Mouse (Mus musculus) MEL (cell line): ENCODE results near the gene Bpifc. TPM values are rescaled to one million over a fixed set of nuclear protein-coding genes. Genes with fewer than 3 reads are reported as not detected.

Experiments used
- DNase-seq: peaks from one replicate; pipeline ENCODE4 v3.0.0; 2011; ENCODE audit warnings: low read depth, low spot score
- H3K27ac ChIP-seq: 2 replicates; pipeline ENCODE4 v1.5.1; 2012; ENCODE audit warnings: low read depth, mild to moderate bottlenecking, control low read depth, low read length, moderate library complexity; ENCODE audit not compliant: control insufficient read depth
- H3K27me3 ChIP-seq, 2 experiments: fragments of 150-350 bp in 1 of 2; sonication (generic) in 1 of 2; 2 replicates each; pipeline ENCODE4 v1.6.1; 2012; ENCODE audit warnings: low read length in 2 of 2, mild to moderate bottlenecking in 2 of 2, improper control_type of control experiment in 1 of 2, moderate library complexity in 1 of 2; ENCODE audit not compliant: insufficient read depth in 2 of 2, control insufficient read depth in 1 of 2
- H3K36me3 ChIP-seq, 2 experiments: 2 replicates each; pipeline ENCODE4 v1.6.1; 2012 to 2014; ENCODE audit warnings: low read length in 2 of 2, improper control_type of control experiment in 1 of 2, inconsistent platforms in 1 of 2, mild to moderate bottlenecking in 1 of 2; ENCODE audit not compliant: insufficient read depth in 2 of 2, control insufficient read depth in 1 of 2
- H3K4me1 ChIP-seq, 2 experiments: fragments of 150-350 bp in 1 of 2; sonication (generic) in 1 of 2; 2 replicates each; pipeline ENCODE4 v1.6.1; 2012; ENCODE audit warnings: low read length in 2 of 2, improper control_type of control experiment in 1 of 2, mild to moderate bottlenecking in 1 of 2; ENCODE audit not compliant: insufficient read depth in 2 of 2, control insufficient read depth in 1 of 2
- H3K4me3 ChIP-seq, 2 experiments: fragments of 150-350 bp in 1 of 2; sonication (generic) in 1 of 2; 2 replicates each; pipeline ENCODE4 v1.5.1; 2012; ENCODE audit warnings: low read depth in 2 of 2, low read length in 2 of 2, mild to moderate bottlenecking in 2 of 2, moderate library complexity in 2 of 2, control low read depth in 1 of 2, improper control_type of control experiment in 1 of 2; ENCODE audit not compliant: control insufficient read depth in 1 of 2, insufficient read depth in 1 of 2
- H3K79me2 ChIP-seq: 2 replicates; pipeline ENCODE4 v1.6.1; 2012; ENCODE audit warnings: mild to moderate bottlenecking, low read length, moderate library complexity; ENCODE audit not compliant: control insufficient read depth, poor library complexity, insufficient read depth
- H3K9ac ChIP-seq: 2 replicates; pipeline ENCODE4 v1.6.1; 2012; ENCODE audit warnings: low read depth, mild to moderate bottlenecking, control low read depth, low read length, moderate library complexity; ENCODE audit not compliant: control insufficient read depth, poor library complexity, severe bottlenecking
- H3K9me3 ChIP-seq: fragments of 150-350 bp; sonication (generic); replicated peaks from 2 replicates; pipeline ENCODE4 v1.6.1; 2012; ENCODE audit warnings: mild to moderate bottlenecking, low read length, improper control_type of control experiment, moderate library complexity; ENCODE audit not compliant: insufficient read depth
- CHD1 ChIP-seq: IDR thresholded peaks from 2 replicates; pipeline ENCODE4 v1.6.1; 2012; ENCODE audit warnings: low read depth, mild to moderate bottlenecking, inconsistent platforms, low read length, improper control_type of control experiment
- CHD2 ChIP-seq: IDR thresholded peaks from 2 replicates; pipeline ENCODE4 v1.6.1; 2011; ENCODE audit warnings: low read length, improper control_type of control experiment
- CTCF ChIP-seq, 3 experiments: IDR thresholded peaks in 2 of 3; conservative IDR thresholded peaks in 1 of 3; 2 replicates each; pipeline ENCODE4 v1.5.1; 2011 to 2012; ENCODE audit warnings: low read length in 3 of 3, low read depth in 2 of 3, mild to moderate bottlenecking in 2 of 3, improper control_type of control experiment in 1 of 3, inconsistent platforms in 1 of 3, mixed read lengths in 1 of 3, moderate library complexity in 1 of 3; ENCODE audit not compliant: control insufficient read depth in 1 of 3, insufficient read depth in 1 of 3, poor library complexity in 1 of 3, severe bottlenecking in 1 of 3
- E2F4 ChIP-seq: IDR thresholded peaks from 2 replicates; pipeline ENCODE4 v1.6.1; 2011; ENCODE audit warnings: low read depth, low read length, improper control_type of control experiment, borderline replicate concordance
- ETS1 ChIP-seq: IDR thresholded peaks from 2 replicates; pipeline ENCODE4 v1.6.1; 2012; ENCODE audit warnings: low read depth, mild to moderate bottlenecking, inconsistent platforms, low read length, improper control_type of control experiment, moderate library complexity
- GABPA ChIP-seq: IDR thresholded peaks from 2 replicates; pipeline ENCODE4 v1.6.1; 2012; ENCODE audit warnings: low read depth, mild to moderate bottlenecking, inconsistent platforms, low read length, improper control_type of control experiment, moderate library complexity
- GATA1 ChIP-seq: IDR thresholded peaks from 2 replicates; pipeline ENCODE4 v1.6.1; 2011; ENCODE audit warnings: low read depth, low read length, improper control_type of control experiment
- KAT2A ChIP-seq: conservative IDR thresholded peaks from 2 replicates; pipeline ENCODE4 v1.6.1; 2012; ENCODE audit warnings: low read depth, low read length, improper control_type of control experiment, inconsistent platforms
- MAFK ChIP-seq: IDR thresholded peaks from 2 replicates; pipeline ENCODE4 v1.6.1; 2011; ENCODE audit warnings: low read depth, mild to moderate bottlenecking, low read length, improper control_type of control experiment, borderline replicate concordance
- MAX ChIP-seq: IDR thresholded peaks from 2 replicates; pipeline ENCODE4 v1.6.1; 2011; ENCODE audit warnings: low read length, improper control_type of control experiment
- MAZ ChIP-seq: IDR thresholded peaks from 2 replicates; pipeline ENCODE4 v1.6.1; 2012; ENCODE audit warnings: low read depth, mild to moderate bottlenecking, inconsistent platforms, low read length, improper control_type of control experiment
- MEF2A ChIP-seq: IDR thresholded peaks from 2 replicates; pipeline ENCODE4 v1.6.1; 2014; ENCODE audit warnings: low read depth, mild to moderate bottlenecking, inconsistent platforms, low read length, improper control_type of control experiment; ENCODE audit not compliant: poor library complexity, insufficient replicate concordance, severe bottlenecking; ENCODE audit errors: extremely low read depth
- MYB ChIP-seq: IDR thresholded peaks from 2 replicates; pipeline ENCODE4 v1.6.1; 2011; ENCODE audit warnings: mild to moderate bottlenecking, low read depth, low read length, improper control_type of control experiment
- NELFE ChIP-seq: IDR thresholded peaks from 2 replicates; pipeline ENCODE4 v1.6.1; 2011; ENCODE audit warnings: low read depth, low read length, improper control_type of control experiment
- POLR2A ChIP-seq, 2 experiments: IDR thresholded peaks; 2 replicates each; pipeline ENCODE4 v1.6.1; 2011 to 2012; ENCODE audit warnings: low read length in 2 of 2, mild to moderate bottlenecking in 2 of 2, control low read depth in 1 of 2, improper control_type of control experiment in 1 of 2, low read depth in 1 of 2, moderate library complexity in 1 of 2; ENCODE audit not compliant: control insufficient read depth in 1 of 2, insufficient read depth in 1 of 2, poor library complexity in 1 of 2
- POLR2AphosphoS2 ChIP-seq: IDR thresholded peaks from 2 replicates; pipeline ENCODE4 v1.6.1; 2011; ENCODE audit warnings: low read length, improper control_type of control experiment
- SIN3A ChIP-seq: IDR thresholded peaks from 2 replicates; pipeline ENCODE4 v1.6.1; 2012; ENCODE audit warnings: low read length, improper control_type of control experiment, inconsistent platforms
- SMC3 ChIP-seq: IDR thresholded peaks from 2 replicates; pipeline ENCODE4 v1.6.1; 2011; ENCODE audit warnings: low read depth, low read length, improper control_type of control experiment
- TAL1 ChIP-seq: IDR thresholded peaks from 2 replicates; pipeline ENCODE4 v1.6.1; 2012; ENCODE audit warnings: mild to moderate bottlenecking, inconsistent platforms, low read length, moderate library complexity, mixed read lengths
- TCF12 ChIP-seq: IDR thresholded peaks from 2 replicates; pipeline ENCODE4 v1.6.1; 2014; ENCODE audit warnings: low read depth, mild to moderate bottlenecking, inconsistent platforms, low read length, improper control_type of control experiment, moderate library complexity
- USF1 ChIP-seq: IDR thresholded peaks from 2 replicates; pipeline ENCODE4 v1.6.1; 2014; ENCODE audit warnings: low read depth, mild to moderate bottlenecking, inconsistent platforms, low read length, improper control_type of control experiment, moderate library complexity
- USF2 ChIP-seq, 2 experiments: IDR thresholded peaks; 2 replicates each; pipeline ENCODE4 v1.6.1; 2011 to 2012; ENCODE audit warnings: improper control_type of control experiment in 2 of 2, low read length in 2 of 2, borderline replicate concordance in 1 of 2, inconsistent platforms in 1 of 2, low read depth in 1 of 2, mild to moderate bottlenecking in 1 of 2; ENCODE audit not compliant: insufficient read depth in 1 of 2
- ZC3H11A ChIP-seq: IDR thresholded peaks from 2 replicates; pipeline ENCODE4 v1.6.1; 2012; ENCODE audit warnings: low read depth, mild to moderate bottlenecking, inconsistent platforms, low read length, improper control_type of control experiment
- ZKSCAN1 ChIP-seq: IDR thresholded peaks from 2 replicates; pipeline ENCODE4 v1.6.1; 2012; ENCODE audit warnings: low read depth, mild to moderate bottlenecking, inconsistent platforms, low read length, improper control_type of control experiment, moderate library complexity
- polyA plus RNA-seq, 2 experiments: library from polyadenylated mRNA; stranded (reverse) in 1 of 2; unstranded in 1 of 2; fragments of >175 nt in 1 of 2; fragments of >200 nt in 1 of 2; gene quantifications; 2 replicates each; pipeline versions ENCODE4 v1.2.1 to v1.2.4; 2012; ENCODE audit warnings: low replicate concordance in 2 of 2, low read depth in 1 of 2; ENCODE audit not compliant: insufficient read length in 2 of 2, insufficient read depth in 1 of 2, missing spikeins in 1 of 2
- total RNA-seq: library from RNA; depleted of rRNA; stranded (reverse); fragments of 300-350 nt; gene quantifications from 2 replicates; pipeline ENCODE4 v1.2.3, GENCODE M21; 2012

The Bpifc gene
- total and polyA plus RNA-seq, 3 experiments = 0.03 TPM; not detected in 2

DNA sequence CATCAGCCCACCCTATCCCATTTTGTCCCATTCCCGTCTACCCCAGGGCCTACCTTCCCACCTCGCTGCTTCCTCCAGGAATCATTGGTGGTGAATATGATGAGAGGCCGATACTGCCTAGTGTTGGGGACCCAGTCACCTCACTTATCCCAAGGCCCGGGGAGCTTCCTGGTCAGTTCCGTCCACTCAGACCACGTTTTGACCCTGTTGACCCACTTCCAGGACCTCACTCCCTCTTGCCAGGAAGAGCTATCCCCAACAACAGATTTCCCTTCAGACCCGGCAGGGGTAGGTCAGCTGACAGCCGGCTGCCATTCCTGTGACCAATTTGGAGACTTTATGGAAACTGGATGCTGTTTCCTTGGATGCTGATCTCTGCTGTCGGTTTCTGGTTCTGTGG, 36.1 kb upstream of the Bpifc start:
- Histone ChIP-seq H3K27me3 (no peaks in the 10 kb centered on the region), H3K27ac (no peak overlapping the region), H3K9me3 (no peaks in the 10 kb centered on the region), H3K4me1 (peaks cover 0 to 3% of the 10 kb centered on the region in 2 experiments; a peak in 2 of 4 replicates), H3K4me3 (no peak overlapping the region), H3K36me3 (peaks cover 0 to 30% of the 10 kb centered on the region in 2 experiments; a peak in 3 of 4 replicates), H3K79me2 (no peaks in the 10 kb centered on the region), H3K9ac (no peak overlapping the region)
- no peak for DNase-seq
- TF ChIP-seq USF2 (IDR thresholded peaks at IDR 0.05; ENCODE audit: borderline replicate concordance in 1 of 2, insufficient read depth in 1 of 2, low read depth in 1 of 2, low read length in 2 of 2) (no peak), TCF12 (no peak), GATA1 (no peak), GABPA (no peak)
- TF ChIP-seq, all 39 proteins: peak for 0

DNA sequence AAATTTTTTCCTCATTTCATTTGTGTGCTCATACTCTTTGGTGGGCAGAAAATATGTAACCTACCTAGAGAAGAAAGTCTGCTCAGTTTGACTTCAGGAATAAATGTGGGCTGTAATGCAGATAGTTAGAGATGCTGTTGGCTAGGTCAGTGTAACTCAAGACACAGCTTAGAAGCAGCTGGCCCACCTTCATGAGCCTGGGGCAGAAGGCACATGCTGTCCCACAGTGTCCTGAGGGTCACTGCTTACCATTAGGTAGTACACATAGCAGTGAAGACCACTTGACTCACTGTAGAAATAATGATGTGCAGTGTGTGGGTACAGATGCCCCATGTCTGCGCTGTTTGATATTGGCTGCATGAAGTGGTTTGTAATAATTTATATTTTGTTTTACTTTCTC, 34.7 kb upstream of the Bpifc start:
- no peaks in the 10 kb centered on the region for H3K79me2 ChIP-seq
- H3K36me3 ChIP-seq = peaks cover 0 to 34% of the 10 kb centered on the region in 2 experiments; a peak in 2 of 4 replicates
- H3K27me3 ChIP-seq = no peaks in the 10 kb centered on the region
- no peaks in the 10 kb centered on the region for H3K9me3 ChIP-seq
- no peak overlapping the region for H3K27ac ChIP-seq
- TF ChIP-seq CTCF (IDR thresholded peaks at IDR 0.05 in 2 of 3, conservative IDR thresholded peaks at IDR 0.05 in 1 of 3; ENCODE audit: control insufficient read depth in 1 of 3, insufficient read depth in 1 of 3, low read depth in 2 of 3, low read length in 3 of 3, poor library complexity in 1 of 3, severe bottlenecking in 1 of 3) (no peak), CHD2 (no peak), E2F4 (no peak), KAT2A (no peak), MEF2A (no peak), GABPA (no peak), GATA1 (no peak), MAX (no peak)
- H3K9ac ChIP-seq = no peak overlapping the region
- H3K4me3 ChIP-seq = no peak overlapping the region
- no peaks in the 10 kb centered on the region for H3K4me1 ChIP-seq
- DNase-seq = no peak

DNA sequence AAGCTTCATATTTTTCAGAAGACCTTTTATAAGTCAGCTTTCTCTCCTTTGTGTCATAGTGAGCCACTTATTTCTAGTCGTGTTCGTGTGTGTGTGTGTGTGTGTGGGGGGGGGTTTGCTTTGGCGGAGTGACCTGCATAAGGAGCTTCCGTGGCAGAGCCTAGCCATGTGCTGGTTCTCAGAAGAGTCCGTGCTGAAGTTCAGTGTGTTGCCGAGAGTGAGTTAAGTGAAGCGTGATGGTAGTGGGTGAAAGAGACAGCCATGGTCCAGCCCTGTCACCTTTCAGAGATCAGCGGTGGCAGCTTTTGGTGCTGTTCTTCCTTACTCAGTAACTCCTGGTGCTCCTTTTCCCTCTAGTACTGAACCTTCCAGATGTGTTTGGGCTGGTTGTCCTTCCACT, 32.4 kb upstream of the Bpifc start:
- no peak for TF ChIP-seq POLR2A (IDR thresholded peaks at IDR 0.05; ENCODE audit: control insufficient read depth in 1 of 2, insufficient read depth in 1 of 2, low read depth in 1 of 2, low read length in 2 of 2, poor library complexity in 1 of 2)
- no peak for TF ChIP-seq CHD2
- TF ChIP-seq SIN3A = no peak
- no peak for TF ChIP-seq SMC3
- TF ChIP-seq CHD1 = no peak
- no peak for TF ChIP-seq ZKSCAN1
- no peak for TF ChIP-seq ZC3H11A
- no peak for TF ChIP-seq MAZ
- TF ChIP-seq POLR2AphosphoS2 = no peak
- no peak for TF ChIP-seq KAT2A
- no peak for TF ChIP-seq MAFK
- TF ChIP-seq ETS1 = no peak
- TF ChIP-seq USF1 = no peak
- no peak for TF ChIP-seq TAL1
- no peak for TF ChIP-seq MYB
- TF ChIP-seq NELFE = no peak
- no peak for TF ChIP-seq MEF2A
- no peaks in the 10 kb centered on the region for H3K79me2 ChIP-seq
- no peaks in the 10 kb centered on the region for H3K9me3 ChIP-seq
- no peak overlapping the region for H3K27ac ChIP-seq
- H3K27me3 ChIP-seq = no peaks in the 10 kb centered on the region
- no peak overlapping the region for H3K9ac ChIP-seq
- no peaks in the 10 kb centered on the region for H3K4me1 ChIP-seq
- H3K36me3 ChIP-seq = peaks cover 0 to 38% of the 10 kb centered on the region in 2 experiments; a peak in 2 of 4 replicates
- DNase-seq = no peak
- H3K4me3 ChIP-seq = no peak overlapping the region
